Mouse (Mus musculus) heart, embryonic 15.5 days (tissue): ENCODE results near the gene Smgc. TPM values are rescaled to one million over a fixed set of nuclear protein-coding genes. Genes with fewer than 3 reads are reported as not detected.
"Not testable (repeated sequence)": the region's sequence is repeated elsewhere in the genome, so short reads cannot be mapped to it uniquely, and the experiment has no call there.

Source experiments
- ATAC-seq: fragments of 200-750 bp; cut with Nextera tagmentation; replicated peaks from 2 replicates; pipeline ENCODE4 v1.8.0; 2017; ENCODE audit warnings: low read depth, moderate TSS enrichment; ENCODE audit not compliant: insufficient number of reproducible peaks, insufficient read depth, low FRiP score
- H3K27ac ChIP-seq: fragments of 300-500 bp; sonication (generic); 2 replicates; pipeline ENCODE4 v1.5.1; 2015; ENCODE audit warnings: mild to moderate bottlenecking, inconsistent platforms
- H3K27me3 ChIP-seq: fragments of 300-500 bp; sonication (generic); 2 replicates; pipeline ENCODE4 v1.6.1; 2015; ENCODE audit warnings: inconsistent platforms
- H3K36me3 ChIP-seq: fragments of 300-500 bp; sonication (generic); 2 replicates; pipeline ENCODE4 v1.6.1; 2015; ENCODE audit warnings: mild to moderate bottlenecking, inconsistent platforms
- H3K4me1 ChIP-seq: fragments of 300-500 bp; sonication (generic); replicated peaks from 2 replicates; pipeline ENCODE4 v1.6.1; 2015; ENCODE audit warnings: inconsistent platforms
- H3K4me2 ChIP-seq: fragments of 300-500 bp; sonication (generic); 2 replicates; pipeline ENCODE4 v1.6.1; 2015; ENCODE audit warnings: inconsistent platforms, mild to moderate bottlenecking, moderate library complexity
- H3K4me3 ChIP-seq: fragments of 300-500 bp; sonication (generic); 2 replicates; pipeline ENCODE4 v1.5.1; 2015; ENCODE audit warnings: mild to moderate bottlenecking, inconsistent platforms
- H3K9ac ChIP-seq: fragments of 300-500 bp; sonication (generic); 2 replicates; pipeline ENCODE4 v1.6.1; 2015; ENCODE audit warnings: mild to moderate bottlenecking, inconsistent platforms
- H3K9me3 ChIP-seq: fragments of 300-500 bp; sonication (generic); replicated peaks from 2 replicates; pipeline ENCODE4 v1.6.1; 2016; ENCODE audit warnings: inconsistent platforms
- WGBS: fragments of 180-500 bp; shearing (Covaris S2); methylation state at CpG from one replicate; pipeline ENCODE4 v1.1.7; 2015; ENCODE audit warnings: mixed read lengths; 5-methylcytosine and 5-hydroxymethylcytosine counted together
- polyA plus RNA-seq: library from polyadenylated mRNA; unstranded; fragments of >200 nt; fragmentation: Nextera tagmentation; extraction: Ambion mirVana; gene quantifications from 2 replicates; pipeline ENCODE4 v1.2.1, GENCODE M21; 2015

The Smgc gene
- polyA plus RNA-seq, result not detected in 2 replicates

GRCm38 (mm10) chr15:91837965-91838364 lies at the start of gene Smgc:
TSS of gene Smgc (plus strand) at chr15:91838265.
- H3K4me2 ChIP-seq, result no peak within 1 kb of the TSS
- WGBS, result 75% methylated on average over 7 of the region's 7 CpGs
- H3K27me3 ChIP-seq, result no peaks in the 10 kb centered on the region
- H3K4me3 ChIP-seq, result no peak within 1 kb of the TSS
- no peak within 1 kb of the TSS for H3K27ac ChIP-seq
- H3K9me3 ChIP-seq, result no peaks in the 10 kb centered on the region
- no peak within 1 kb of the TSS for H3K9ac ChIP-seq
- H3K4me1 ChIP-seq, result no peaks in the 10 kb centered on the region
- ATAC-seq, result no peak
- H3K36me3 ChIP-seq, result no peaks in the 10 kb centered on the region

GRCm38 (mm10) chr15:91788338-91788737 lies 49.7 kb upstream of the Smgc start:
- WGBS, result 82% methylated on average over 11 of the region's 11 CpGs
- H3K9ac ChIP-seq, result no peak overlapping the region
- H3K9me3 ChIP-seq, result no peaks in the 10 kb centered on the region
- 0 out of 2 replicates have a peak, but pooled peaks cover 3% of the 10 kb centered on the region for H3K4me1 ChIP-seq
- H3K27ac ChIP-seq, result no peak overlapping the region
- H3K4me2 ChIP-seq, result no peak overlapping the region
- no peak overlapping the region for H3K4me3 ChIP-seq
- peaks cover 4% of the 10 kb centered on the region; the same call in 1 of the 2 replicates for H3K36me3 ChIP-seq
- no peak for ATAC-seq
- no peaks in the 10 kb centered on the region for H3K27me3 ChIP-seq

- Histone ChIP-seq H3K9me3 (no peaks in the 10 kb centered on the region), H3K36me3 (no peaks in the 10 kb centered on the region), H3K4me1 (no peaks in the 10 kb centered on the region), H3K4me3 (no peak overlapping the region), H3K27ac (no peak overlapping the region), H3K9ac (no peak overlapping the region), H3K4me2 (no peak overlapping the region), H3K27me3 (no peaks in the 10 kb centered on the region)
- WGBS, result 67% methylated on average over 4 of the region's 4 CpGs
- no peak for ATAC-seq
Observed at GRCm38 (mm10) chr15:91806463-91806862, 31.6 kb upstream of the Smgc start.

GRCm38 (mm10) chr15:91835319-91835718 lies 2.7 kb upstream of the Smgc start:
- H3K4me2 ChIP-seq, result no peak overlapping the region
- 71% methylated on average over 6 of the region's 6 CpGs for WGBS
- no peak overlapping the region for H3K27ac ChIP-seq
- no peaks in the 10 kb centered on the region for H3K4me1 ChIP-seq
- no peak overlapping the region for H3K4me3 ChIP-seq
- no peaks in the 10 kb centered on the region for H3K36me3 ChIP-seq
- no peak overlapping the region for H3K9ac ChIP-seq
- H3K9me3 ChIP-seq, result no peaks in the 10 kb centered on the region
- no peak for ATAC-seq
- H3K27me3 ChIP-seq, result no peaks in the 10 kb centered on the region

GRCm38 (mm10) chr15:91864130-91864529 lies 26.1 kb downstream of the Smgc start:
- H3K27ac ChIP-seq, H3K36me3 ChIP-seq, H3K27me3 ChIP-seq, ATAC-seq, H3K4me2 ChIP-seq, H3K9me3 ChIP-seq, H3K4me1 ChIP-seq, H3K9ac ChIP-seq, H3K4me3 ChIP-seq: not testable (repeated sequence)
- WGBS, result 41% methylated on average over 5 of the region's 5 CpGs

- no peak overlapping the region for H3K9ac ChIP-seq
- no peaks in the 10 kb centered on the region for H3K27me3 ChIP-seq
- no peak for ATAC-seq
- H3K4me3 ChIP-seq, result no peak overlapping the region
- 59% methylated on average over 6 of the region's 6 CpGs for WGBS
- H3K36me3 ChIP-seq, result no peaks in the 10 kb centered on the region
- H3K4me2 ChIP-seq, result no peak overlapping the region
- no peaks in the 10 kb centered on the region for H3K4me1 ChIP-seq
- H3K27ac ChIP-seq, result no peak overlapping the region
- no peaks in the 10 kb centered on the region for H3K9me3 ChIP-seq
Observed at GRCm38 (mm10) chr15:91900245-91900644, 62.2 kb downstream of the Smgc start.

GRCm38 (mm10) chr15:91907046-91907445 lies 69.0 kb downstream of the Smgc start:
- not testable (repeated sequence) for H3K9me3 ChIP-seq, H3K4me2 ChIP-seq, H3K27ac ChIP-seq, H3K27me3 ChIP-seq, ATAC-seq, H3K36me3 ChIP-seq, H3K4me1 ChIP-seq, H3K4me3 ChIP-seq, H3K9ac ChIP-seq
- WGBS, result 100% methylated on average over 1 of the region's 11 CpGs

Other genes starting within 250 kb of the Smgc start
- gene Lrrk2, start 165.1 kb upstream of the Smgc start, polyA plus RNA-seq, result 4.0 and 4.7 TPM in 2 replicates
- gene Cntn1, start 212.9 kb downstream of the Smgc start, polyA plus RNA-seq, result 0.25 and 0.55 TPM in 2 replicates